Mouse (Mus musculus) ES-E14 (cell line): ENCODE results near the gene Iqgap2.

Source experiments
- CHD2 ChIP-seq: IDR thresholded peaks from 2 replicates; pipeline ENCODE4 v1.6.1; 2014; ENCODE audit warnings: mild to moderate bottlenecking, low read depth, low read length, inconsistent platforms
- HCFC1 ChIP-seq: IDR thresholded peaks from 2 replicates; pipeline ENCODE4 v1.6.1; 2012; ENCODE audit warnings: low read length, inconsistent platforms, borderline replicate concordance; ENCODE audit not compliant: insufficient read depth
- ZC3H11A ChIP-seq: IDR thresholded peaks from 2 replicates; pipeline ENCODE4 v1.6.1; 2012; ENCODE audit warnings: low read depth, mild to moderate bottlenecking, inconsistent platforms, low read length, borderline replicate concordance

DNA sequence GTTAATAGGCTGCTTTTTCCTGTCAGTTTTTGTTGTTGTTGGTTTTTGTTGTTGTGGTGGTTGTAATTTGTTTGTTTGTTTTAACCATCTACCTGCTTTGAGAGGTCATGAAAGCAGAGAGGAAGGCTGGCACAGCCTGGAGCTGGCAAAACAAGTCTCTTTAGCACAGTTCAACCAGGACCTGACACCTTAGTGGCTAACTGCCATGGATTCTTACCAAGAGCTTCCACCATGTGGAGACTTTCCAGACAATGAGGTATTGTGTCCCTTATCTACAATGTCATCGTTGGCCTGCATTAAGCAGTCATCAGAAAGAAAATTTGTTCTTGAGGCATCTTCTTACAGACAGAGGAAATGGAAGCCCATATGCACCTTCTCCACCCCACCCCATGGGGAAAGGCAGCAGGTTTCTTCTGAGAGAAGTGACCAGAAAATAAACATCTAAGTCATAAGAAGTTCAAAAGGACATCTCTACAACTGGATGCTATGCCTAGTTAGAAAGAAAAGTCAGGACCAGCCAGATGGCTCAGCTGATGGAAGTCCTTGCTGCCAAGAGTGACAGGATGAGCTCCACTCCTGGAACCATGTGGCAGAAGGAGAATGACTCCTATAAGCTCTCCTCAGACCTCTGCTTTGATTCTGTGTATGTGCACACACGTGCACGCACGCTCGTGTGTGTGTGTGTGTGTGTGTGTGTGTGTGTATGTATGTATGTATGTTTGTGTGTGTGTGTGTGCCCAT lies 113.9 kb downstream of the Iqgap2 start:
- TF ChIP-seq HCFC1: no peak
- no peak for TF ChIP-seq ZC3H11A
- TF ChIP-seq CHD2: no peak
